Mouse (Mus musculus): Measurements from ENCODE around the gene Trappc4. TPM values are rescaled to one million over a fixed set of nuclear protein-coding genes. Genes with fewer than 3 reads are reported as not detected.

Gene Trappc4
- 10.1 and 11.5 TPM in 2 replicates for polyA plus RNA-seq (2012)

DNA sequence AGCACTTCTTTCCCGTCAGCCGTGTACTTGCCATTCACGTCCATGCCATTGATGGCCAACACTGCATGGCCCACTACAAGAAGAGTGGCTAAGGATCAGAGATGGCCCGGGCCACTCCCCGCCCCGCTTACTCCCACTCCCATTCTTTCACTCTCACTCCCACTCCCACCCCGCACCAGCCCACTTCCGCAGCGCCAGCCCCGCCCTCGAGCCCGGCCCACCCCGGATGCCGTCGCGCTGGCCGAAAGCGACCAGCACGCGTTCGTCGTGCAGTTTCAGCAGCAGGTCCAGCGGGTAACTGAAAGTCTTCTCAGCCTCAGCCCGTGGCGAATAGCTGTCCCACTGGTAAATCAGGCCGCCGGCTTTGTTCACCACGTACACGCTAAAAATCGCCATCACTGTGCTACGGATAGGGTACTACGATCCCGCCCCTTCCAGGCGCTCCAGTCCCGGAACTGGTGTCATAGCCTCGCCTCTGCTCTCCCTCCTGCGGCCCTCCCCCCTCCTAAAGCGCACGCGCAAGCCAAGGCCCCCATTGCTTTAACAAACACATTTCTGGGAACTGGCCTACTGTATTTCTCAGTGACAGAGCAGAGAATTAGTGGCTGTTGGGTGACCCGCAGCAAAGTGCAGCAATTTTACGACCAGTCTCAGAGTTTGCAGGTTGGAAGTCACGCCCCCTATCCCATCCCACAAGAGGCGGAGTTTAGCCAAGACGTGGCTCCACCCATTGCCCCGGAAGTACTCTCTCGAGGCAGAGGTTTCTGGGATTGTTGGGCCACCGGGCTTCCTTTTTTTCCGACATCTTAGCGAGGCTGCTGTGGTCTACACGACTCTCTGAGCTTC, at the start of gene Trappc4, which contains the start of gene Rps25:
Gene Trappc4 (minus strand): TSS at position 695 of the 846 bp plus-strand sequence.
Gene Rps25 (plus strand): TSS at position 234 of the 846 bp plus-strand sequence.

DNA sequence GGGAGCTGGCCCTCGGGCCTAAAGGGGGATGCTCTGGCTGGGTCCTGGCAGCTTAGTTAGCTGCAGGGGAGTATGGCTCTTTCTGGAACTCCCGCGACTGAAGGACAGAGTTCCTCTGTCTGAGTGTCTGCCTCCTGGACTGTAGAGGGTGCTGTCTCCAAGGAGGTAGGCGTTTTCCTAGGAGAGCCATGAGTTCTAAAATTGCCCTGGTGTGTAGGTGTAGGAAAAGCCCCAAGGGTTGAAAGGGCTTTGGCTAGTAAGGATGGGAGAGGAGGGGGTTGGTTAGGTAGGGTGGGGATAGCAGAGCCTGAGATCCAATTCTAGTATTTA, 47.5 kb upstream of the Trappc4 start, which contains the start of gene Upk2:
Gene Upk2 (minus strand): TSS at position 86 of the 330 bp plus-strand sequence.

DNA sequence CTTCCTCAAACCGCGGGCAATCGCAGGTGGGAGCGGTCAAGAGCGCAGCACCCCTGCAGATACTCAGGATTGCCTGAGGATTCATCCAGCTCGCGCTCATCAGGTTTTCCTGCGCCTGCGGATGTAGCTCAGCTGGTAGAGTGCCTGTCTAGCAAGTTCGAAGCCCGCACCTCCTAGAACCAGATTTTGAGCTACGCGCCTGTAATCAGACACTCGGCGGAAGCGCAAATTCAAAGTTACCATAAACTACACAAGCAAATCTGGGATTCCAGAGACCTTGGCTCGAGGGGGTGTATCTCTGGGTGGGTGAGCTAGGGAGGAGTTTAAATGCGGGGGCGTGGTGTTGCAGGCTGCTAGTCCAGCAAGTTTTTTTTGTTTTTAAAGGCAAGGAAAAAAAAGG, 33.6 kb upstream of the Trappc4 start, which contains the start of gene Foxr1:
Gene Foxr1 (minus strand): TSS at position 176 of the 400 bp plus-strand sequence.

DNA sequence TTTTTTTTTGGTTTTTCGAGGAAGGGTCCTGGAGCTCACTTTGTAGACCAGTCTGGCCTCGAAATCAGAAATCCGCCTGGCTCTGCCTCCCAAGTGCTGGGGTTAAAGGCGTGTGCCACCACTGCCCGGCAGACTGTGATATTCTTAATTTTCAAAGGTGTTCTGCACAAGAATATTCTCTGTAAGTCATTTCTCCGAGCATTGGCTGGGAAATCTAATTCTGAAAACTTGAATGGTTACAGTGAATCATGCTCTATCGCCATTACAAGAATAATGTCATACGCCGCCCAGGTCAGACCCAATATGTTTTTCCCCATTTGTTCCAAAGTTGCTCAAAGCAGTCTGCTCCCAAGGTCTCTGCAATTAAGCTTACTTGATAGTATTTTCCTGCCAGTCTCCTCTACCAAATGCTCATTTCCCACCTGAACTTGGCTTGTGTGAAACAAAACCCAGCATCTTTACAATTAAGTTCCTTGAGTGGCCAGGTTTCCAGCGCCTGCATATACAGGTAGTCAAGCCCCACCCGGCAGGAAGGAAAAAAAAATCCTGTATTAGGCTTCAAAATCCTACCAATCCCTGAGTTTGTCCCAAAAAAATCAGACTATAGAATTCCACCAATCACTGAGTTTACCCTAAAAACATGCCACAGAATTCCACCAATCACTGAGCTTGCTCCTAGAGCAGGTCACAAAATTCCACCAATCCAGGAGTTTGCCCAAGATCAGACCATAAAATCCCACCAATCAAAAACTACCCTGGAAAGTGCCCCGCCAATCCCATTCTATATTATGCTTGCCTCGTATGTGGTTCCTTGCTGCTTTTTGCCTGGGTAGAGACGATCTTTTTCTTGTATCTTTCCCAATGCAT, 11.4 kb upstream of the Trappc4 start, which contains the start of gene Ccdc84:
Gene Ccdc84 (minus strand): TSS at position 51 of the 867 bp plus-strand sequence.

DNA sequence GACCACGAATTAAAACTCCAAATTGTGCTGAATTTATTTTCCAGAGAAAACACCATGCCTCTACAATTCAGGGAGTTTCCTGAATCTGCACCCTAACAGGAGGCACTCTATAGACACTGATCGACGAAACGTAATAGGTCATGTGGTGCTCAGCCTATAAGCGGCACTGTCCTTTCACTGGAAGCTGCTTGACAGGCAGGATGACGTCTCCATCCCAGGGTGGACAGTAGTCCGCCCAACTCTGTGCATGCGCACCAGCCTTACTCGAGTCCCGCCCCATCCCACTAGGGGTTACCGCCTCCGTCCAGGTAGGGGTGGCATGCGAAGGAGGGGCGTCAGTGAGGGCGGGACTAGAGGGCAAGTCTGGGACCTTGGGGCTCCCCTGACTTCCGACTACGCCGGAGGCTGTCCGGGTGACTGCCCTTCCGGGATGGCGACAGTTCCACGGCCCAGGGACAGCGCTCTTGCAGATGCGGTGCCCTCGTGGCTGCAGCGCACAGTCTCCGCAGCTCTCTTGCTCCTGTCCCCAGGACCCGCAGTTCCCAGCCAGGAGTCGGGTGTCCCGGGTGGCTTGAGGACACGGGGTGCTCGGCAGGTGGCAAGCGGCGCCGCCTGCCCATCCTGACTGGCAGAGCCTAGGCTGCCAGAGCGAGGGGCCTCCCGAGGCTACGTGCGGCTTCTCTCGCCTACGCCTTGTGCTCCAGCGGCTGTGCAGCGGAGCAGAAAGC, 10.6 kb downstream of the Trappc4 start, which contains the start of gene Slc37a4:
Gene Slc37a4 (plus strand): TSS at position 169 of the 728 bp plus-strand sequence.

DNA sequence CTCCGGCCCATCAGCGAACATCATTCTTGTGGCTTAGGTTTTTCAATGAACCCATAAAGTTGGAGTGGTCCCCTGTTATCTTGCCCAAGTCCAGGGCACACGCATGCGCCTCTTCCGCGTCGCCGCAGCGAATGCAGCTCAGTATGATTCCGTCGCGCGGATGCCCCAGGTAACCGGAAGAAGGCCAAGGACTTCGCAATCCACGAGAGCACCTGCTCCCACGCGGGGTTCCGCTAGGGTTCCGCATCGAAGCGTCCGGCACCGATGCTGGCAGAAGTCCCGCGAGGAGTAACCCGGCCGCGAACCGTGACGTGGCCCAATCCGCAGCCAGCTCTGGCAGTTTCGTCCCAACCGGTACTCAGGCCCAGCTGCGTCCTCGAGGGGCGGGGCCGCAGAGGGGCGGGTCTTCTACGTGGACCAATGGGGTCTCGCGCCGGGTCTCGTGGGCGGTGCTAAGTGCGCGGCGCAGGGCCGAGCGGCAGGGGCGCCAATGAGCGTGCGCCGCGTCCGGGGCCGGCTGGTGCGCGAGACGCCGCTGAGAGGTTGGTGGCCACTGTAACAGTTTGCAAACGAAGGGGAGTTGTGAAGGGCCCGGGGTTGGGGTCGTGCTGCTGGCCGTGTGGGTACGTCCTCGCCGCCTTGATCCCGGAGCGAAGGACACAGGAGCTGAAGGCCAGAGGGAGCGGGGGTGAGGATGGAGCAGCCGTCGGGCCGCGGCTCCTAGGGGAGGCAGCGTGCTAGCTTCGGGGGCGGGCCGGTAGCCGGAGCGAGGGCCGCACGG, 28.2 kb downstream of the Trappc4 start, which contains the start of gene Hyou1:
Gene Hyou1 (plus strand): TSS at position 437 of the 781 bp plus-strand sequence.

DNA sequence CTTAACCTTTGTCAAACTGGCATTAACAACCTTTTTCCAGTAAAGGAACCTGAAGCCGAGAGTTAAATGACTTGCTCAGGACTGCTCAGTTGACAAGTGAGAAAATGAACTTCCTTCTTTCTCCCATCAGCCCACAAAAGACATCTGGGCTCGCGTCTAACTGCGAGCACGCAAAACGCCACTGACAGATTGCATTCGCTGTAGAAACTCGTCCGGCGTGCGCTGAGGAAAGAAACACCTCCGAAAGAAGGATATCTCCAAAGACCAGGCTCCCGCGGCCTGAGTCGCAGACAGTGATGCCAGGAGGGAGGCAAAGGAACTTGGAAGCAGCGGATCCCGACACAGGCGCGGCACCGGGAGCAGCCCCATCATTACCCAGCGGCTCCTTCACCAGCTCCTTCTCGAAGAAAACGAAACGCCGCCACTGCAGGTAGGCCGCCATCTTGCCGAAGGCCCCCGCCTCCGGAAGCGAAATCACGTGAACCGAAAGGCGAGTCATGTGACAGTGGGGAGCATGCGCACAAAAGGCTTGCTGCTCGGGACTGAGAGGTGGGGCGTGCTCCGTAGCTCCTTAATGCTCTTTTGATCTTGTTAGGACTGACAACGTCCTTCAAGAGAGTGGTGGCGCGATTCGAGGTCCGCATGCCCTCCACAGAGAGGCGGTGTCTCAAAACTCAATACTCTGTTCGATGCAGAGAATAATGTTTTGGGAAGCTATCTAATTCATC, 46.0 kb downstream of the Trappc4 start, which contains the start of gene Vps11:
Gene Vps11 (minus strand): TSS at position 481 of the 728 bp plus-strand sequence.

Other genes starting within 250 kb of the Trappc4 start
- gene Cbl, start 173.6 kb downstream of the Trappc4 start, polyA plus RNA-seq (2012) = 17.2 and 20.8 TPM in 2 replicates
- not detected in 2 replicates for gene Ccdc153, start 166.9 kb downstream of the Trappc4 start, polyA plus RNA-seq (2012)
- gene Pdzd3, start 156.1 kb downstream of the Trappc4 start, polyA plus RNA-seq (2012) = 0.13 and 0.44 TPM in 2 replicates
- 12.4 and 18.2 TPM in 2 replicates for gene Nlrx1, start 139.0 kb downstream of the Trappc4 start, polyA plus RNA-seq (2012)
- gene Abcg4, start 119.0 kb downstream of the Trappc4 start, polyA plus RNA-seq (2012) = 12.4 and 16.0 TPM in 2 replicates
- 5.1 and 7.4 TPM in 2 replicates for gene Hinfp, start 101.9 kb downstream of the Trappc4 start, polyA plus RNA-seq (2012)
- 64.6 and 72.7 TPM in 2 replicates for gene C2cd2l, start 87.3 kb downstream of the Trappc4 start, polyA plus RNA-seq (2012)
- gene Dpagt1, start 81.6 kb downstream of the Trappc4 start, polyA plus RNA-seq (2012) = 10.2 and 12.1 TPM in 2 replicates
- 701 and 895 TPM in 2 replicates for gene H2afx, start 72.9 kb downstream of the Trappc4 start, polyA plus RNA-seq (2012)
- 70.8 and 79.3 TPM in 2 replicates for gene Hmbs, start 63.4 kb downstream of the Trappc4 start, polyA plus RNA-seq (2012)
- 14.2 and 16.1 TPM in 2 replicates for gene Vps11, start 45.9 kb downstream of the Trappc4 start, polyA plus RNA-seq (2012)
- gene Hyou1, start 28.1 kb downstream of the Trappc4 start, polyA plus RNA-seq (2012) = 72.8 and 74.0 TPM in 2 replicates
- gene Slc37a4, start 10.7 kb downstream of the Trappc4 start, polyA plus RNA-seq (2012) = 19.2 and 19.6 TPM in 2 replicates
- 281 and 286 TPM in 2 replicates for gene Rps25, start 461 bp downstream of the Trappc4 start, polyA plus RNA-seq (2012)
- 17.1 and 21.6 TPM in 2 replicates for gene Ccdc84, start 11.0 kb upstream of the Trappc4 start, polyA plus RNA-seq (2012)
- gene Foxr1, start 33.5 kb upstream of the Trappc4 start, polyA plus RNA-seq (2012) = not detected in 2 replicates
- not detected in 2 replicates for gene Upk2, start 47.4 kb upstream of the Trappc4 start, polyA plus RNA-seq (2012)
- gene Bcl9l, start 75.2 kb upstream of the Trappc4 start, polyA plus RNA-seq (2012) = 59.4 and 73.6 TPM in 2 replicates
- gene Cxcr5, start 154.3 kb upstream of the Trappc4 start, polyA plus RNA-seq (2012) = 0.22 and 0.23 TPM in 2 replicates
- 28.0 and 36.9 TPM in 2 replicates for gene Ddx6, start 197.3 kb upstream of the Trappc4 start, polyA plus RNA-seq (2012)